Mouse (Mus musculus) erythroblast, adult 5-6 weeks (primary cell): Measurements from ENCODE around the gene Phlpp2. TPM values are rescaled to one million over a fixed set of nuclear protein-coding genes. Genes with fewer than 3 reads are reported as not detected.

Source experiments
- ATAC-seq: replicated peaks from 2 replicates; pipeline ENCODE4 v1.8.0; 2016; ENCODE audit warnings: moderate number of reproducible peaks, mild to moderate bottlenecking, moderate TSS enrichment, inconsistent platforms; ENCODE audit not compliant: poor library complexity, low FRiP score, severe bottlenecking
- total RNA-seq, 2 experiments: library from RNA; stranded (forward) in 1 of 2; stranded (reverse) in 1 of 2; fragments of 150-400 nt in 1 of 2; fragments of 200-764, 138-1000 nt in 1 of 2; gene quantifications; 2 replicates each; pipeline versions ENCODE4 v1.2.3 to v1.2.4; 2015 to 2017; ENCODE audit warnings: low replicate concordance in 2 of 2

Gene Phlpp2
- total RNA-seq, 2 experiments from 2014 or later: 32.1 to 63.2 TPM

DNA sequence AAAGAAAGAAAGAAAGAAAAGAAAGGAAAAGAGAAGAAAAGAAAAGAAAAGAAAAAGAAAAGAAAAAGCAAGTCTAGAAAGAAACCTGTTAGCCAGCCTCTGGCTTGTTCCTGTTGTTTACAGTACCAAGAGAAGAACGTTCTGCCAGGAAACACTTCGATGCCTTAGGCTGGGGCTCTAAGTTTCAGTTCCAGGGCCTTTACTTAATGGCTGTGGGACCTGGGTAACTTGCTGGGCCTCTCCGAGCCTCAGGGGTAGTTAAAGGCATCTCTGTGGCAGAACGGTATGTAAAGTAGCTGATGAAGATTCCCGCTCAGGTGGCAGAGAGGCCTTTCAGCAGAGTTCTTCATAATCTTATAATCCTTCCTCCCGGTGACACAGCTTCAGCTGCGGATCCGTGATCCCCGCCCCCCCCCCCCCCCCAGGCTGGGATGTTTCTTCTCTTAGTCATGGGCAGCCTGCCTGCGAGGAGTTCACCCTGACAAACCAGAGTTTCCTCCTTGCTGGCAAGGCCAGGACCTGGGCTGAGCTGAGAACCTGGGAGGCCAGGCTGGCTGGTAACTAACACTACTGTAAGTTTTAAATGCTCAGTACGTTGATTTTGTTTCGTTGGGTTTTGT, 89.8 kb downstream of the Phlpp2 start:
- ATAC-seq: no peak

DNA sequence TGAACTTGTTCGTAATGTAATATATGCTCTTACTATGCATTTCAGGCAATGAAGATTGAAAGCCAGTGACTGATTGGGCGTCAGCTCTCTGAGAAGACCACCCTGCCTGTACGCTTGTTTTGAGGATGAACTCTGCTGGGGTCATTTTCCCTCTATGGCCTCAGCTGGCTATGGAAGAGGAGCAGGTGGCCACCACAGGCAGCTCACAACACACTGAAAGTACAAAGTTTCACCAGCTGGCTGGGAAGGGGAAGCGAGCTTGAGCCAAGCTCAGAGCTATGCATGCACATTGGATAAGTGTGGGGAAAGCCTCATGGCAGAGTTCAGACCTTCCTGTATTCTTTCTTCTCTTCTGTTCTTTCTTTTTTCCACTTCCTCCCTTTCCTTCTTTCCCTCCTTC, 90.8 kb downstream of the Phlpp2 start:
- no peak for ATAC-seq

DNA sequence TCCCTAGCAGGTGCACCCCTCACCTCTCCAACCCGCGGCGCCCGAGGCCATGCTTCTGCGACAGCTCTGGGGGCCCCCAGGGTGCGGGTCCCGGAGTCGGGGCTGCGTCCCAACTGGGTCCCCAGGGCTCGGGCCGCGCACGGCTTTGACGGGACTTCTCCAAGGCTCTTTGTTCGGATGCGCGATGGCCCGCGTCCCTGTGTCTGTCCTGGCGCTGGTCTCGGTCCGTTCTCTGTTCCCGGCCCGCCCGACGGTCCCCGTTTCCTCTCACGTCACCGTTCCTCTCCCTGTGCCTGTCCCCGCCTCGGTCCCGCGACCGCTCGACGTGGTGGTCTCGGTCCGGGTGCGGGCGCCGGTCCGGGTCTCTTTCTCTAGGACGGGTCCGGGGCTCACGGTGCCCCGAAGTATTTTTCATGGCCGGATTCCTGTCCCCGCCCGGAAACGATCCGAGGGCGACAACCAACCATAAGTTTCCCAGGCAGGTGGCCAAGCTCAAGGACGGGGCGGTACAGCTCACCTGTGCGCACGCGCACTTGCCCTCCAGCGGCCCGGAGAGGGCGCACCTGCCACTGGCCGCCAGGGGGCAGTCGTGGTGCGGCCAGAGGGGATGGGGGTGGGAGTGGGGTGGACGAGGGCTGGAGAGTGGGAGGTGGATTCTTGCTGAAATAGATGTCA, 93.5 kb downstream of the Phlpp2 start, which contains the start of gene Marveld3:
Marveld3 (minus strand) TSS at position 511 of the 675 bp plus-strand sequence.
- ATAC-seq: peak; percentile 88

DNA sequence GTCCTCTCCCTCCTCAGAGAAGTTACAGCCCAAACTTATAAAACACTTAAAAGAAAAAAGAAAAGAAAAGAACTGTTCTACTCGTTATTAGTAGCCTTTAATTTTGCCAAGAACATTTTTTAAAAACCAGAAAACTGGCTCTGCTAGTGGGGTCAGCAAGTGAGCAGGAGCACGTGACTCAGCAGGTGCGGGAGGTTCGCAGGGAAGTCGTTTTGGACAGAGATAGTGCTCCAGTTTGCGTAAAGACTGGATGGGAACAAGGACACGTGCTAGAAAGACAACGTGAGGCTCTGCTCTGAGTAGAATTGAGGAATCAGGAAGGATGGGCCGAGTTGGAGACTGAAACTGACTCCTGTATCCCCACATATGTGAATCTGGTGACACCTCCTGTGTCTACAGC, 94.6 kb downstream of the Phlpp2 start:
- ATAC-seq: no peak

DNA sequence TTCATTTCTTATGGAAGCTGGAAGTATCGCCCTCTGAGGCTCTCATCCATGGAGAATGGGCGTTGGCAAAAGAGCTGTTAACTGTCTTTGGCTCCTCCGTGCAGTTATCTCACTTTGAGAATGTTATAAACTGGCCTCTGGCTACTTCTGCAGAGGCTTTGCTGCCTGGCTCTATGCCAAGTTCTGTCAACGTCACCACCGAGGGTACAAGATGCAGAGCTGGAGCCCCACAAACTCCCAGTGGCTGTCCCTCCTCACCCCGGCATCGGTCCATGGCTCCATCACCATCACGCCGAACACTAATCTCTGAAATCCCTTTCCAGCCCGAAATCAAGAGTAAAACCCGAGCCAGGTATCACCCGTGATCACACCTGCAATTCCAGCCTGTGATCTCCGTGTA, 95.1 kb downstream of the Phlpp2 start:
- ATAC-seq: no peak

DNA sequence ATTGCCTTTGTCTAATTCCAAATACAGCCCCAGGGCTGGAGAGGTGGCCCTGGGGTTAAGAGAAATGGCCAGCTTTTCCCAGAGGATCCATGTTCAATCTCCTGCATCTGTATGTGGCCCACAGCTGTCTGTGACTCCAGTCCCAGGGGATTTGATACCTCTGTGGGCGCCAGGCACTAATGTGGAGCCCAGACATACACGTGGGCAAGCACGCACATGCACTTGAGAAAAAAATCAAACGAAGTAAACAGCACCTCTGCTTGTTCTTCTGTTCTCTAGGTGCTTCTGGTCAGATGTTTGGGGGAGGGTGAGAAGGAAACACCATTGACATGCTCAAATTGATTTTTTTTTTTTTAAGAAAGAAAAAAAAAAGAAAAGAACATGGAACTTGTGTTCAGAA, 95.8 kb downstream of the Phlpp2 start:
- ATAC-seq: no peak

DNA sequence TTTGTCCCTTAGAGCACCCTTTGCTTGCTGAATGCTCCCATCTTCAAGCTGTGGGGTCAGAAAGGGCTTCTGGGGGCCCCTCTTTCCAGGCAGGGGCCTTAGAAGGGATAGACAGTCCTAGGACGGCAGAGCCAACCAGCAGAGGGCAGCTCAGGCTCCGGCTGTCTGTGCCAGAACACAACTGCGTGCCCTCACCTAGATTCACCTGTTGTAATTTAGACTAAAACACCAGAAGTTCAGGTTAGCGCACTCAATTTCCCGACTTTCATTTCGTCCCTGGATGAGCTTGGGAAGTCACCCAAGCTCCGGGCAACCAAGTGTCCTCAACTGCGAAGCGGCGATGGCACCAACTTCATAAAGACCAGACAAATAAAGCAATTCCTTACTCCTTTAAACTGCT, 100.5 kb downstream of the Phlpp2 start:
- ATAC-seq: no peak

DNA sequence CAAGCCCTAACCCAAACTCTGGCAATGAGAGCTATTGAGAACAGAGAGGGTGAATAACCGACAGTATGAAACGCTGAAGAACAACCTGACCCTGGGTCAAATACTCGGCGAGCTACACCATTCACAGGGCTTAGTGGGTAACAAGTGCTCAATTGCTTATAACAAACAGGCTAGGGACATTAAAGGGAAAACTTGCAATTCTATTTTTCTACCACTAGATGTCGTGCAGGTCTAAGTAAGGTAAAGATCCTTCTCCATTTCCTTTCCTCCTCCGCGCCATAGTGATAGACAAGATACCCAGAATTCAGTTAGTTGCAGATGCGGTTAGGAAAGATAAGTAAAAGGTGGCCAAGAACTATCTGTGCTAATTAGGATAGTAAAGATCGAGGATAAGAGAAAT, 102.0 kb downstream of the Phlpp2 start:
- ATAC-seq: peak; percentile 90

DNA sequence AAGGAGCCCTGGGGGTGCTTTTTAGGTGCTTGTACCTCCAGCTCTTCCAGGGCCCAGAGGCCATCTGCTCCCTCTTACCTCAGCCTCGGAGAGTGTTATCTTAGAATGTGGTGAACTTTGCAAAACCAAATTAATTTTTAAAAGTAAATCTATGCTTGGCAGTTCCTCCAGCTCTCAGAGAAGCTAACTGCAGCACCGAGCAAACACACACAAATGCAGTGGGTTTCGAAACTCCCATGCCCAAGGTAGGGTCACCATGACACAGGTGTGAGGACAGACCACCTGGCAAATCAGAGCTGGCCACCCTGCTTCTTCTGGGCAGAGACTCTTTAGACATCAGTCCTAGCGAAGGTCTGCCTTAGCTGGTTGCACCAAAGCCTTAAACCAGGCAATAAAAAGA, 104.6 kb downstream of the Phlpp2 start:
- ATAC-seq: no peak

DNA sequence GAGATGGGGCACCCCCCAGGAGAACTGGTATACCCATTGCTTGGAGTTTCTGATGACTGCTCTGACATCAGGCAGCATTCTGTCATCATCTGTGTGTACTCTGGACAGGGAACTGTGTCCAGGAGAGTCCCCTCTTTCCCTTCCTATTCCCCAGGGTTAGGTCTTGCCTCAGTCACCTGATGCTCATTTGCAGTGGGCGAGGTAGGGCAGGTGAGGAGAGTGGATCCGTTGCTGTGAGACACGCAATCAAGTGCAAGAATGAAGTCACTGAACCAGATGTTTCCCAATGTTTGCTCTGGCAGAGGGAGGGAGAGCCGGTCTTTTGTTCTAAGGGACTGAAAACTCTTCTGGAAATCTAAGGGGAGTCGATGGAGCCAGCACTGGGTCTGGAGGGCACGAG, 111.0 kb downstream of the Phlpp2 start:
- no peak for ATAC-seq

DNA sequence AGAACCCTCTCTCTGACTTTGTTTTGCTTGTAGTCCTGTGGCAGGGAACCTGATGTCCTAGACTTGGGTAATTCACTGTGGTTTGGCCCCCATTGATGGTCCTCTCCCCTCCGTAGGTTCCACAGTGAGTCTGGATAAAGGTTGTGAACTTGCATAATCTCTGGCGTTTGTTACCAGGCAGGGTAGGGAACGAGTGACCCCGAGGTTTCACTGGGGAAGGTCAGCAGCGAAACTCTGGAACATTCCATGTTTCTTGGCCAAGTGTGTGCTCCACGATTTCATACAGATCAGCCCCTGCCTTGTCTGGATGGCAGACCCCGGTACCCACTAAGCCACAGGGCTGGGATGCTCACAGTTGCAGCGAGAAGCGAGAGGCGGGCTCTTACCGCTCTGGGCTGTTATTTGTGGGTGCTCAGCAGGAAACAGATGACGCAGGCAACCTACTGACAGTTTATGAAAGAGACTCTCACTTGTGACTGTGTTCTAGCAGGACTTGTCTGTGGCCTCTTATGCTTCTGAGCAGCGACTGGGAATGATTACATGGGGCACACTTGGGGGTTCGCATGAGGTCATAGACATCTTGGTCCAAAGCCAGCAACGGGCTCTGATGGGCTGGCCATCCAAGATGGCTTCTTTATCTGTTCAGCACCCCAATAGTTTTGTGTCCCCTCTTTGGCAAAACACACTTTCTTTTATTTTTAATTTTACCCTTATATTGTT, 114.2 kb downstream of the Phlpp2 start:
- ATAC-seq: no peak

DNA sequence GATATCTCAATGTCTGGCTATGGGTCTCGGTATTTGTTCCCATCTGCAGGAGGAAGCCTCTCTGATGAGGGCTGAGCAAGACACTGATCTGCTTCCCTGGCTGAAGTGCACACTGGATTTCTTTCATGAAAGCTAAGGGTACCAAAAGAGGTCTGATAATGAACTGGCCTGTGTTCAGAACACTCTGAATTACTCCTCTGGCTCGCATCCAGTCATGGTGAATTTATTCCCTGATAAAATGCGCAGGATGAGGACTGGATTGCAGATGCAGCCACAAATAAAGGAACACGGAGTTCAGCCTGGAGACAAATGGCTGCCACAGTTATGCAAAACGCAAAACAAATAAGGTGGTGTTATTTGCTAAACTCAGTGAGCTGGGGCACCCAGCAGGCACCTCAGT, 115.6 kb downstream of the Phlpp2 start:
- ATAC-seq: no peak

DNA sequence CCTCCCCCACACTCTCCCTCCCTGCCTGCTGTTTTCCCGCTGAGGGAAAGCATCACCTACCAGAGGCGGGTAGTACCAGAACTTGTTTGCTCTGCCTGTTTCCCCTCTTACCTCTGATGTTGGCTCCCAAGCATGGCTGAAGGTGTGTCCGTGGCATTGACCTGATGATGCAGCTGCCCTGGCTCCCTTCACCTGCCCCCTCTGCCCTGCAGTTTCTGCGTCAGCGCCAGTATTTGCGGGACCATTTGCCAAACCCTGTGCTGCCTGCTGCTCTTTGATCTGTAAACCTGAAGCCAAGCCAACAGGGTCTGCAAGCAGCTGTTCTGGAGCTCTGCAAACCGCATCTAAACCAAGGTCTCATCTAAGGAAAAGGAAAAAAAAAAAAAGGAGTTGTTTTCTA, 118.0 kb downstream of the Phlpp2 start:
- ATAC-seq: no peak

DNA sequence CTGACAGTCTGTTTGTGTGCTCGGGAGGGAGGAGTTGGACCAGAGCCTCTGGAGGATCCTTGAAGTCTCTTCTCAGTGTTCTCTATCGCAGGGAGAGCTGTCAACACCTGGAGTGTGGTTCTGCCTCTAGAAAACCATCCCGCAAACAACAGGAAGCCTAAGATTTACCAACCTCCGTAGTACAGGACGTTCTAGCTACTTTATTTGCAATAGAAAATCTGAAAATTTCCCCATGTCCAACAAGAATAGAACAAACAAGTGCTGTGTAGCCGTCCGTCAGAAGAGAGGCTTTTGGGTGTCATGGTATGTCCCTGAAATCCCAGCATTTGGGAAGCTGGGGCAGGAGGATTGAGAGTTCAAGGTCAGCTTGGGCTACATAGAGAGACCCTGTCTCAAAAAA, 119.4 kb downstream of the Phlpp2 start:
- ATAC-seq: no peak

DNA sequence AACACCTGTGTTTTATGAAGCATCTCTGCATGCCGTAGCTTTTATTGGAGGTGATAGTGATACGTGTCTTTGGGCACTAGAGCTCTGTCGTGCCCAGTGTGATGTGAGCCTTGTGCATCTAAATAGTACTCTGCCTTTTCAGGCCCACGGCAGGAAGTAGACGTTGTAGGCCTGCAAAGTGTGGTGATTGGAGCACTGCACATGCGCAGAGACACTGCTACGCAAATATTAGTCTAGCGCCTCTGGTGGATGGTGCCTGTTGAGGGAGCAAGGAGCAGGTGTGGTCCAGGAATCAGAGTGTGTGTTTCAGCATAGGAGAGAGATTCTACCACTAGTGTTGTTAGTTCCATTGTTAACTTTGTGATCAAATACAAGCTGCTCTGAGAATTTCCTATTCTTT, 120.8 kb downstream of the Phlpp2 start:
- no peak for ATAC-seq

DNA sequence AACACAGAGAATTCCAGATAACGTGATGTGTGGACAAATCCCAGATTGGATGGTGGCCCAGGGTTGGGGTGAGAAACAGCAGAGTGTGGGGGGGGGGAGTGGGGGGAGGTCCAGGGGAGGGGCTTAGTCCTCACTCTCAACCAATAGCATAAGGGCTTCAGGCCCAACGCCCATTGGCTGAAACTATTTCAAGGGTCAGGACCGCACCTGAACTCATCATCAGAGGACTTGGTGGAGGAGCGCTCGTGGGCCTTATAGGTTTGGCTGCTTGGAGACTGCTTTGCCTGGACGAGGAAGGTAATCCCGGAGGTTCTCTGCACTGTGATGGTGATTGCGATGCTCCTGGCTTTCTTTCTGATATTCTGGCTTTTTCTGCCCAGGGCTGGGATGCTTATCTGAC, 121.9 kb downstream of the Phlpp2 start, which contains the start of gene Tat:
Tat (plus strand) TSS at position 214 of the 400 bp plus-strand sequence.
- ATAC-seq: no peak

DNA sequence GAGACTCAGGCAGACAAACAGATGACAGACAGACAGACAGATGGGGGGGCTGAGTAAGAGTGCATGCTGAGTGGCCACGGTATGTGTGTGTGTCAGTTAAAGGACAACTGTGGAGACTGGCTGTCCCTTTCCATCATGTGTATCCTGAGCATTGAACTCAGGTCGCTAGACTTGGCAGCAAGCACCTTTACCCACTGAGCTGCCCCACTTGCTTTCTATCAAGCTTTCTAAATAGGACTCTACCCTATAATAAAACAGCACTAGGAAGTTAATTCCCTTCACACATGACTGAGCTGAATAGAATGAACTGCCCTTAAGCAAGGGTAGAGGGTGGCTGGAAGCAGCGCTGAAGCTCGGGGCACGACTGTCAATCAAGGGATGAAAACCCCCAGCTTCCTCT, 123.8 kb downstream of the Phlpp2 start:
- no peak for ATAC-seq

DNA sequence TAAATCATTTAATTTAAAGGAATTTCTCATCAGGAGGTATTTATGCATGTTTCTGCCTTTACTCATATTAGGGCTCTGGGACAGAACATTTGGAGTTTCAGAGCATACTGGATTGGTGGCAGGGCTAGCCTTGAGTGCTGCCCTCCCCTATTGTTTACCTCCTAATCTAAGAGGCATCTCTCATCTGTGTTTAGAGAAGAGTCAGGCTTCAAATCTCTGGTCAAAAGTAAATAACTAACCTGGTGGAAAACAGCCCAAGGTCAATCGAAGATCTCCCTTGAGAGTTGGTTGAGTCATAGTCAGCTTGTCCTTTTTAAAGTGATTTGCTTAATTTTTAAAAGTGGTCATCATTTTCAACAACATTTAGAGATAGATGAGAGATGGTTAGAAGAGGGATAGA, 124.6 kb downstream of the Phlpp2 start:
- ATAC-seq: no peak
